Mouse (Mus musculus): ENCODE measurements around the gene St6galnac5. TPM values are rescaled to one million over a fixed set of nuclear protein-coding genes. Genes with fewer than 3 reads are reported as not detected.

Gene St6galnac5
- polyA plus RNA-seq, 1 experiment from 2014 or later, result 2.3 TPM

- Histone ChIP-seq H3K4me3 (ENCODE audit: low read depth, low read length) (no peak overlapping the region), H3K36me3 (ENCODE audit: control insufficient read depth, insufficient read depth, low read length) (no peaks in the 10 kb centered on the region), H3K4me1 (ENCODE audit: control insufficient read depth, insufficient read depth, low read length) (no peaks in the 10 kb centered on the region), H3K27ac (ENCODE audit: low read depth, low read length) (no peak overlapping the region), H3K9me3 (ENCODE audit: control insufficient read depth, low read length) (no peaks in the 10 kb centered on the region), H3K9ac (ENCODE audit: low read length) (no peak overlapping the region), H3K27me3 (ENCODE audit: control insufficient read depth, insufficient read depth, low read length) (no peaks in the 10 kb centered on the region), H3K4me2 (no peak overlapping the region)
- DNase-seq (ENCODE audit: low spot score, missing footprints), result no peak
- ATAC-seq (ENCODE audit: low FRiP score), result no peak
- 66% methylated on average over 12 of the region's 12 CpGs for WGBS
Observed at GRCm38 (mm10) chr3:152855006-152855614, 126.9 kb downstream of the St6galnac5 start.

DNA sequence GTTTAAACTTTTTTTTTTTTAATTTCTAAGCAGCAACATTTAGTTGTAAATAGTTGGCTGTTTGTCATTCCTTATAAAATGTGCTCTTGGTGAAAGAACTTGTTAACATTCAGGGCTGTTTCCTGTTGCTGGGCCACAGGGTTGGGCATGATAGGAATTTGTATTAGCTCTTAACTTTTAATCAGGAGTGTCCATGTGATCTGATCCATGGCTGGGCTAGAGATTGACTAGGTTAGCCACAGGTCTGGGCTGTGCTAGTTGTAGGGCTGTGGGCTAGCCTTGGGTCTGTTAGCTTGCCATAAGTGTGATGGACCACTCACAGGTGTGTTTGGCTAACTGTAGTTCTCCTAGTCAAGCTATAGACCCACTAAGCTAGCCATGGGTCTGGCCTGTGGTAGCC, 138.1 kb downstream of the St6galnac5 start:
- Histone ChIP-seq H3K4me1 (ENCODE audit: control insufficient read depth, insufficient read depth, low read length) (no peaks in the 10 kb centered on the region), H3K9ac (ENCODE audit: low read length) (no peak overlapping the region), H3K4me2 (no peak overlapping the region), H3K36me3 (ENCODE audit: control insufficient read depth, insufficient read depth, low read length) (no peaks in the 10 kb centered on the region), H3K4me3 (ENCODE audit: low read depth, low read length) (no peak overlapping the region), H3K9me3 (ENCODE audit: control insufficient read depth, low read length) (no peaks in the 10 kb centered on the region), H3K27me3 (ENCODE audit: control insufficient read depth, insufficient read depth, low read length) (no peaks in the 10 kb centered on the region), H3K27ac (ENCODE audit: low read depth, low read length) (no peak overlapping the region)
- DNase-seq (ENCODE audit: low spot score, missing footprints) (no peak), ATAC-seq (ENCODE audit: low FRiP score) (no peak)

GRCm38 (mm10) chr3:152842648-152843047, 139.4 kb downstream of the St6galnac5 start:
- ATAC-seq (ENCODE audit: low FRiP score) (no peak), DNase-seq (ENCODE audit: low spot score, missing footprints) (no peak)
- WGBS, result 69% methylated on average over 3 of the region's 3 CpGs
- Histone ChIP-seq H3K36me3 (ENCODE audit: control insufficient read depth, insufficient read depth, low read length) (no peaks in the 10 kb centered on the region), H3K9ac (ENCODE audit: low read length) (no peak overlapping the region), H3K4me1 (ENCODE audit: control insufficient read depth, insufficient read depth, low read length) (no peaks in the 10 kb centered on the region), H3K27me3 (ENCODE audit: control insufficient read depth, insufficient read depth, low read length) (no peaks in the 10 kb centered on the region), H3K4me2 (no peak overlapping the region), H3K4me3 (ENCODE audit: low read depth, low read length) (no peak overlapping the region), H3K27ac (ENCODE audit: low read depth, low read length) (no peak overlapping the region), H3K9me3 (ENCODE audit: control insufficient read depth, low read length) (no peaks in the 10 kb centered on the region)

DNA sequence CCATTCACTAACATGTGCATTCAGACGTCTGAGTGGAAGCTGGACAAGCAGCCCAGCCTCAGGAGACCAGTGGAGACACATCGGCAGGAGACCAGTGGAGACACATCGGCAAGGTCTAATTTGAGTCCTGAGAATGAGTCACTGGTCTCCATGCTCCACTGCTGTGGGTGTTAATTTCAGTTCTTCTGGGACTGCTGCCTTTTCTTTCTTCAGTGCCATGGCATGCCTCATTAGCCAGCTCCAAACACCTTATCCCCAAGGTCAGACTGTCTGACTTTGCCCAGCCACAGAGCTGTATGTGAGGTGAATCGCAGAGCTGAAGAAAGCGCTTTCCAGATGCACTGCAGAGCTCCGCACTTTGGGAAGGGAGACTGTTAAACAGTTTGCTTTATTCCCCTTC, 140.8 kb downstream of the St6galnac5 start:
- Histone ChIP-seq H3K4me3 (ENCODE audit: low read depth, low read length) (no peak overlapping the region), H3K4me2 (no peak overlapping the region), H3K27ac (ENCODE audit: low read depth, low read length) (no peak overlapping the region), H3K9ac (ENCODE audit: low read length) (no peak overlapping the region), H3K27me3 (ENCODE audit: control insufficient read depth, insufficient read depth, low read length) (no peaks in the 10 kb centered on the region), H3K4me1 (ENCODE audit: control insufficient read depth, insufficient read depth, low read length) (no peaks in the 10 kb centered on the region), H3K9me3 (ENCODE audit: control insufficient read depth, low read length) (no peaks in the 10 kb centered on the region), H3K36me3 (ENCODE audit: control insufficient read depth, insufficient read depth, low read length) (no peaks in the 10 kb centered on the region)
- 88% methylated on average over 6 of the region's 6 CpGs for WGBS
- ATAC-seq (ENCODE audit: low FRiP score) (no peak), DNase-seq (ENCODE audit: low spot score, missing footprints) (no peak)

- Histone ChIP-seq H3K4me1 (ENCODE audit: control insufficient read depth, insufficient read depth, low read length) (no peaks in the 10 kb centered on the region), H3K36me3 (ENCODE audit: control insufficient read depth, insufficient read depth, low read length) (no peaks in the 10 kb centered on the region), H3K4me3 (ENCODE audit: low read depth, low read length) (no peak overlapping the region), H3K27ac (ENCODE audit: low read depth, low read length) (no peak overlapping the region), H3K4me2 (no peak overlapping the region), H3K9me3 (ENCODE audit: control insufficient read depth, low read length) (no peaks in the 10 kb centered on the region), H3K27me3 (ENCODE audit: control insufficient read depth, insufficient read depth, low read length) (no peaks in the 10 kb centered on the region), H3K9ac (ENCODE audit: low read length) (no peak overlapping the region)
- DNase-seq (ENCODE audit: low spot score, missing footprints) (no peak), ATAC-seq (ENCODE audit: low FRiP score) (no peak)
- WGBS, result 86% methylated on average over 1 of the region's 1 CpGs
Observed at GRCm38 (mm10) chr3:152837938-152838337, 144.1 kb downstream of the St6galnac5 start.

DNA sequence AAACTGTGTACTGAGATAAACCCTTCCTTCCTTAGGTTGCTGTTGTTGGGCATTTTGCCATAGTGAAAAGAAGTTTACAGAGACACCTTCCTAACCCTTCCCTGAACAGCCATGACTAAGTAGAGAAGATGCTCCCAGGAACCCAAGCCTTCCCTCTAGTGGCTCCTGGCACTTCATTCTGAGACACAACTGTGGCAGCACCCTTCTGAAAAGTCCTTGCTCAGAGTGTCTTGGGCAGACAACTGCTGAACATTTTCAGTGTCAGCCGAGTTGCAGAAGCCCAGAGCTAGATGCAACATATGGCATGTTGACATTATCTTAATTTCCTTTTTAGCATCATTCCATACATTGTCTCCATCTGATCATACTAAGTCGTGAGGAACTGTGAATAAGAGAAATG, 144.6 kb downstream of the St6galnac5 start:
- Histone ChIP-seq H3K27me3 (ENCODE audit: control insufficient read depth, insufficient read depth, low read length) (no peaks in the 10 kb centered on the region), H3K4me3 (ENCODE audit: low read depth, low read length) (no peak overlapping the region), H3K4me2 (no peak overlapping the region), H3K9me3 (ENCODE audit: control insufficient read depth, low read length) (no peaks in the 10 kb centered on the region), H3K4me1 (ENCODE audit: control insufficient read depth, insufficient read depth, low read length) (no peaks in the 10 kb centered on the region), H3K9ac (ENCODE audit: low read length) (no peak overlapping the region), H3K36me3 (ENCODE audit: control insufficient read depth, insufficient read depth, low read length) (no peaks in the 10 kb centered on the region), H3K27ac (ENCODE audit: low read depth, low read length) (no peak overlapping the region)
- ATAC-seq (ENCODE audit: low FRiP score) (no peak), DNase-seq (ENCODE audit: low spot score, missing footprints) (no peak)
- WGBS, result 73% methylated on average over 2 of the region's 2 CpGs

- Histone ChIP-seq H3K4me2 (no peak overlapping the region), H3K27me3 (ENCODE audit: control insufficient read depth, insufficient read depth, low read length) (no peaks in the 10 kb centered on the region), H3K4me3 (ENCODE audit: low read depth, low read length) (no peak overlapping the region), H3K4me1 (ENCODE audit: control insufficient read depth, insufficient read depth, low read length) (no peaks in the 10 kb centered on the region), H3K9ac (ENCODE audit: low read length) (no peak overlapping the region), H3K9me3 (ENCODE audit: control insufficient read depth, low read length) (no peaks in the 10 kb centered on the region), H3K27ac (ENCODE audit: low read depth, low read length) (no peak overlapping the region), H3K36me3 (ENCODE audit: control insufficient read depth, insufficient read depth, low read length) (no peaks in the 10 kb centered on the region)
- 94% methylated on average over 4 of the region's 4 CpGs for WGBS
- DNase-seq (ENCODE audit: low spot score, missing footprints) (no peak), ATAC-seq (ENCODE audit: low FRiP score) (no peak)
Observed at GRCm38 (mm10) chr3:152832436-152832835, 149.6 kb downstream of the St6galnac5 start.

- H3K27ac ChIP-seq (ENCODE audit: low read depth, low read length), result no peak overlapping the region
- no peaks in the 10 kb centered on the region for H3K4me1 ChIP-seq (ENCODE audit: control insufficient read depth, insufficient read depth, low read length)
- no peak overlapping the region for H3K9ac ChIP-seq (ENCODE audit: low read length)
- WGBS, result 88% methylated on average over 9 of the region's 9 CpGs
- DNase-seq (ENCODE audit: low spot score, missing footprints), result no peak
- H3K4me2 ChIP-seq, result no peak overlapping the region
- no peaks in the 10 kb centered on the region for H3K27me3 ChIP-seq (ENCODE audit: control insufficient read depth, insufficient read depth, low read length)
- ATAC-seq (ENCODE audit: low FRiP score), result no peak
- H3K9me3 ChIP-seq (ENCODE audit: control insufficient read depth, low read length), result no peaks in the 10 kb centered on the region
- H3K4me3 ChIP-seq (ENCODE audit: low read depth, low read length), result no peak overlapping the region
- no peaks in the 10 kb centered on the region for H3K36me3 ChIP-seq (ENCODE audit: control insufficient read depth, insufficient read depth, low read length)
Observed at GRCm38 (mm10) chr3:152831974-152832373, 150.1 kb downstream of the St6galnac5 start.

DNA sequence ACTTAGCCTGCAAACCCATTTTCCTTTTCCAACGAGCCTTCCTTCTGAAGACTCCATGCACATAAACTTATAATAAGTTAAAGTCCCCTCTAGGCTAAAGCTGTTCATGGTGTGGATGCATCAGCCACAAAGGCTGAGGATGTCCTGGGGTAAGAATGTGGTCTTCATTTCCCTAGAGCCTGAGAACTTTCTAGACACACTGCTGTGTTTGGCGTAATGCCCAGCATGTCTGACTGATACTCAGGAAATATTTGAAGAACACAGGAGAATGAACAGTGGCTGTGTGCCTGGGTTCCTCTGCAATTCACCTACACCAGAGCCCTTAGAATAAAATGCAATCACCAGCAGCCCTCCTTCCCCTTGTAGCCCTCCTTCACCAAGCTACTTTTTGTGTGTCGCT, 150.7 kb downstream of the St6galnac5 start:
- no peaks in the 10 kb centered on the region for H3K9me3 ChIP-seq (ENCODE audit: control insufficient read depth, low read length)
- no peaks in the 10 kb centered on the region for H3K27me3 ChIP-seq (ENCODE audit: control insufficient read depth, insufficient read depth, low read length)
- no peaks in the 10 kb centered on the region for H3K36me3 ChIP-seq (ENCODE audit: control insufficient read depth, insufficient read depth, low read length)
- H3K4me1 ChIP-seq (ENCODE audit: control insufficient read depth, insufficient read depth, low read length), result no peaks in the 10 kb centered on the region
- no peak for DNase-seq (ENCODE audit: low spot score, missing footprints)
- no peak overlapping the region for H3K4me2 ChIP-seq
- no peak for ATAC-seq (ENCODE audit: low FRiP score)
- WGBS, result 83% methylated on average over 3 of the region's 3 CpGs
- no peak overlapping the region for H3K9ac ChIP-seq (ENCODE audit: low read length)
- H3K27ac ChIP-seq (ENCODE audit: low read depth, low read length), result no peak overlapping the region
- no peak overlapping the region for H3K4me3 ChIP-seq (ENCODE audit: low read depth, low read length)
